Mouse (Mus musculus) kidney, postnatal 4 days (tissue): ENCODE results near the gene Scgn.

Source experiments
- DNase-seq, 2 experiments: peaks; one replicate each; pipeline ENCODE4 v3.0.0; 2021; ENCODE audit warnings: mixed read lengths in 2 of 2

Gene Scgn

DNA sequence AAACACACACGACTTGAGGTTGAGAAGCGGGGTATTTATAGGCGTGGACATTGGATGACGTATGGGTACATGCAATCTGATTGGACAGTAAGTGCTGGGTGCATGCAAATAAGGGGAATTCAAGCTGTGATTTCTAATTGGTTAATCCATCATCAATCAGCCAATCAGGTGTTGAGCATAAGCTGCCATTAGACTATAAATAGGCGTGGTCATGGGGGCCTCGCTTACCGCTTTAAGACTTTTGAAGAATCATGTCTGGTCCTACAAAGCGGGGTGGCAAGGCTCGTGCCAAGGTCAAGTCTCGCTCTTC, 56.8 kb downstream of the Scgn start, which contains the start of gene Hist1h2aa:
Gene Hist1h2aa, plus strand, starts transcription at position 252 of the 310 bp plus-strand sequence.
- no peak for DNase-seq

DNA sequence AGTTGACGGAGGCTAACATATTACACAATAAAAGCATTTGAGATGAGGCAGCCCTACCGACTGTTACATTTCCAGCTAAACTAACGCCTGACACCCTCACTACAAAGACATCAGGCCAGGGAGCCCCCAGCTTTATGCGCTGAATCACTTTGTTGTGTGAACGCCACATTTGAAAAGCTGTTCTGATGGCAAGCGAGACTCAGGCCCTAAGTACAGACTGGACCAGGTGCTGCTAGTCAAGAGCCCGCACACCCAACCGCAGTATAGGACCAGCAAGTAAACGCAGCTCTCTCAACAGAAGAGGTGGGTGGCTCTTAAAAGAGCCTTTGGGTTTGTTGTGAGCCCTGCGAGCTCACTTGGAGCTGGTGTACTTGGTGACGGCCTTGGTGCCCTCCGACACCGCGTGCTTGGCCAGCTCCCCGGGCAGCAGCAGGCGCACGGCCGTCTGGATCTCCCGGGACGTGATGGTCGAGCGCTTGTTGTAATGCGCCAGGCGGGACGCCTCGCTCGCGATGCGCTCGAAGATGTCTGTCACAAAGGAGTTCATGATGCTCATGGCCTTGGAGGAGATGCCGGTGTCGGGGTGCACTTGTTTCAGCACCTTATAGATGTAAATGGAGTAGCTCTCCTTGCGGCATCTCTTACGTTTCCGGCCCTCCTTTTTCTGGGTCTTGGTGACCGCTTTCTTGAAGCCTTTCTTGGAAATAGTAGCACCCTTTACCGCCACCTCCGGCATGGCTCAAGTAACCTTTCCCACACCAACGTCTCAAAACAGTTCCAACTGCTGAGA, 57.4 kb downstream of the Scgn start, which contains the start of gene Hist1h2ba:
Gene Hist1h2ba, minus strand, starts transcription at position 736 of the 790 bp plus-strand sequence.
- DNase-seq = no peak

GRCm38 (mm10) chr13:23930904-23931303, 60.1 kb downstream of the Scgn start:
- no peak for DNase-seq

DNA sequence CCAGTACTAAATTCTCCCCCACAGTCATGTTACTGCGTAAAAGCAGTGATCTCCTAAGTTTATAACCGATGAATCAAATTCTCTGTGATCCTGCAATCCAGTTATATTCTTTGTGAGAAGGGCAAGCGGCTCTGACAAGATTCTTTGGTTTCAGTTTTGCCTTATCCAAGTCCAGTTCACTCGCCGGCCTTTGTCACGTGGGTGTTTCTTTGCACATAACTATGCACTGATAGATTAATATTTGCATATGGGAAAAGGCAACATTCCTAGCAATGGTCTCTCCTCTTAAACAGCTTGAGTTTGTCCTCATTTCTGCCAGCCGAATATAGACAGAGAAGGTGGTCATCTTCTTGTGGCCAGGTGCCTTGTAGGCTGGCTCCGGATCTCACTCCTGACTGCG, 60.6 kb downstream of the Scgn start:
- DNase-seq = no peak

DNA sequence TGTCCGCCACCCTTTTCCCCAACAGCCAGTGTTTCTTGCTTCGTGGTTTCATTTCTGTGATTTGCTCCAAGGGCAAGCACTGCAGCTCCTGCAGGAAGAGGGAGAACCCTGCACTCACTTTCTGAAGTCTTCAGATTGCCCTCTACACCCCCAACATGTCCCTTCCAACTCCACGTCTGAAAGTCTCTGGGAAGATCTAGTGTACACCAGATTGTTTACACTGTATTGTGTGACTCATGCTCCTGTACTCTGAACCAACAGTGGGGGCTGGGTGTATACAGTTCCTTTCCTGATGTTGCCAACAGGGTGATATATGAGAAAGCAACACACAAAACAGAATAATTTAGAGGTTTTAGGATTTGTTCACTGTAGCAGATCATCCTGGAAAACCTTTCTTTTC, 62.4 kb downstream of the Scgn start:
- DNase-seq = no peak

GRCm38 (mm10) chr13:23925792-23926191, 65.2 kb downstream of the Scgn start:
- DNase-seq = no peak

DNA sequence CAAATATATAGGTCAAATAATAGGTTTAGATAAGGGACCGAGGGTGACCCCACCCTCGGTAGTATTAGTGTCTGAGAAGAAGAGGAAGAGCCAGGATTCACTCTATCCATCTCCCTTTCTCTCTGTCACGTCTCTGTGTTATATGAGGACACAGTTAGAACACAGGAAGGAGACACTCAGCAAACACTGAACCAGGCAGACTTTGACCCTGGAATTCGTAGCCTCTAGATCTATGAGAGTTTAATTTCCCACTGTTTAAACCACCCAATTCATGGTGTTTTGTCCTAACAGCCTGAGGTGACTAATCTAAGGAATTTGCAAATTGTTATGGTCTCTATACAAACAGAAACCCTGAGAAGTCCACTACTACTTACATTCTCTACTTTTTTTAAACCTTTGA, 73.3 kb downstream of the Scgn start:
- DNase-seq = no peak

GRCm38 (mm10) chr13:23916132-23916531, 74.9 kb downstream of the Scgn start:
- DNase-seq = peak in 1 of 2 experiments; percentile 7

DNA sequence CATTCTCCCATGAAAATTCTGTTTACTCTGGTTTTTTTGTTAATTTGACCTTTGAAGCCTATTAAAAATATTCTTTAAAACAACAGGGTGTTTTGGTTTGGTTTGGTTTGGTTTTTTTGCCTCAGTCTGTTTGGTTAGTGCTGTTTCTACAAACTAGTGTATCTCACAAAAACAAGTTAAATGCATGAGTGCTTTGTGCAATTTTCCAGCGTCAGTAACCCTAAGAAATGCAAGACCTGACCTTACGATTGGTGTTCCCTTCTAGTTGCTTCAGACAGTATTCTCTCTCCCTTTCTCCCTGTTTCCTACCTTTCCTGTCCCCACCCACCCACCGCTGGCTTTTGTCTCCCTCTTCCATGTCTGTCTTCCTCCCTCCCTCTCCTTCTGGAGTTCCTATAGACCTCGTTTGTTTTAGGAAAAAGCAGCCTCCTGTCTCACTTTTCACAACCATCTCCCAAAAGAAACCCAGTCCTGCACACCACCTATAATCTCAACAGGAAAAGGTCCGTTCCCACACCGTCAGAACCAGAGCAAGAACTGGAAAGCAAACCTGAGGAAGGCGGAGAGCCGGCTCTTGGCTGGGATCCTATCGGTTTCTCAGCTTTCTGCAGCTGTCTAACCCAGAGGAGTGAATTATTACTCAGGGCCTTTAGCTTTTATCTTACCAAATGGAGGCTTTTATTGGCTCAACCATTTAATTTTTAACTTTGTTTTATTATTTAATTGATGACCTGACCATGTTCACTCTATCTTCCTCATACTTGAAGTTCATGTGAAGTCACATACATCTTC, 76.4 kb downstream of the Scgn start, which contains the start of gene Slc17a4:
Gene Slc17a4, minus strand, starts transcription at position 634 of the 792 bp plus-strand sequence.
- peak; percentile 41 to 61 for DNase-seq

DNA sequence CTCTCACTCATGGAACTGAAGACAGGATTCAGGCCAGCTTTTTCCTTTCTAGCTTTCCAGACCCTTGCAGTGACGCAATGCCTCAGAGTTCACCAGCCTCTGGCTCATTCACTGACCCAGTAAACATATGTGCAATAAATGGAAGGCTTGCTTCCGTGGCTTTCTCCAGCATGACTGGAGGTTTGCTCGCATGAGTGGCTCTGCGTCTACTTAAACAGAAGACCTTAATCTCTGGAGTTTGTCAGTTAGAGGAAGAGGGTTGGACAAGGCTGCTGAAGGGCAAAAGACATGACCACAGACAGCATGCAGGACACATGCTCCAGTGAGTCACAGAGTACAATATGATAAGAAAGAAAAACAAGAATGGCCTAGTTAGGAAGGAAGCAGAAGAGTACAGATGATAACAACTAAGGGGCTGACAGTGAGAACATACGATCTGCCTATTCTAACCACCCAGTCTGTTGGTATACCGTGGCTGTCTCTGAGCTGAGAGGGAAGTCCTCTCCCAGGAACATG, 77.2 kb downstream of the Scgn start:
- DNase-seq = peak; percentile 46 to 59

DNA sequence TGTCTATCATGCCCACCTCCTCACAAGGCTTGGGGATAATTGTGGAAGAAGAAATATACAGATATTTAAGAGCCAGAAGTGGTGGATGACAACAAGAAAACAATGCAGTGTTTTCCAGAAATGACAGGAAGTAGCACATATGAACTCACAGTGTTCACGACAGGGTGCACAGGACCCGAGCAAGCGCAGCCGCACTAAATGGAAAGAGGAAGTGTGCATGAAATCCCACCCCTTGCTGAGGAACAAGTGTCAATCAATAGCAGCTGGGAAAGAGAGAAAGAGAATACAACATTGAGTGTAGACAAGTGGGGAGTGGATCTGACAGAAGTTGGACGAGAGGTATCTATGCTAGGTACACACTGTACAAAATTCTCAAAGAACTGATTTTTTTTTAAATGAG, 79.7 kb downstream of the Scgn start:
- no peak for DNase-seq

- no peak for DNase-seq
These were observed 80.9 kb downstream of the Scgn start for GRCm38 (mm10) chr13:23910121-23910520.

- DNase-seq = no peak
These were observed 84.1 kb downstream of the Scgn start for GRCm38 (mm10) chr13:23906906-23907305.
